Mouse (Mus musculus): Measurements from ENCODE around the gene Ddx41. TPM values are rescaled to one million over a fixed set of nuclear protein-coding genes. Genes with fewer than 3 reads are reported as not detected.
A peak's percentile ranks its signal among the peaks of the same experiment; 100 is the strongest.

Ddx41 gene
- polyA plus RNA-seq, 1 experiment from 2014 or later, result 23.6 TPM

DNA sequence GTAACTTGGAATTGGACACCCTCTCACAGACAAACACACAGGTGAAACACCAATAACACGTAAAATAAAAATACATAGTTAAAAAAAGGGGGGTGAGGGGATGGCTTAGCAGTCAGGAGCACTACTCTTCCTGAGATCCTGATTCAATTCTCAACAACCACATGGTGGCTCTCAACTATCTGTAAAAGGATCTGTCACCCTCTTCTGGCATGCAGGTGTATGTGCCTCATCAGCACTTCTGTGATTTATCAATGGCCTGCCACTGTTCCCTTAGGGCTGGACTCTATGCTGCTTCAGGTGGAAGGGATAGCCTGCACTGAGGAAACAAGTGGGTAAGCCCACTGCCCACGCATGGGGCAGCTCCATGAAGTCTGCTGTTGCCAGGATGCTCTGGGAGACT is 4.5 kb upstream of the Ddx41 start:
- WGBS, result 92% methylated on average over 2 of the region's 2 CpGs
- Histone ChIP-seq H3K9ac (no peak overlapping the region), H3K9me3 (replicated peaks) (no peaks in the 10 kb centered on the region), H3K4me3 (no peak overlapping the region), H3K27ac (no peak overlapping the region), H3K27me3 (no peaks in the 10 kb centered on the region), H3K36me3 (peaks cover 67% of the 10 kb centered on the region), H3K4me1 (replicated peaks) (peaks cover 5% of the 10 kb centered on the region), H3K4me2 (no peak overlapping the region)
- ATAC-seq (replicated peaks; ENCODE audit: insufficient number of reproducible peaks, insufficient read depth, low FRiP score, low read depth), result no peak

DNA sequence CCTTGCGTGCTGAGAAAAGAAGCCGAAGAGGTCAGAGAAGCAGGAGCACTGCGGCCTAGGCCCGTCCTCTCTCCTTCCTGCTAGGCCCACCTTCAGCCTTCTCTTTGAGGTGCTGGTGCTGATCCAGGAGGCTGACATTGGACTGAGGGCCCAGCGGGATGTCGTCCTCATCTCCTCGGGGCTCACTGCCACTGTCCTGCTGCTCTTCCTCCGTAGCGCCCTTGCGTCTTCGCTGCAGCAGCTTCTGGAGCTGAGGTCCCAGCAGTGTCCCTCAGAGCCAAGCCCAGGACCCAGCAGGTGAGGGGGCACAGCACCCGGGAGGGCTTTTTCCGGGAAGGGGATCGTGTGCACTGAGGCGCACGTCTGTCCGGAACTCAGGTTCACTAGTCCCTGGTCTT is 663 bp downstream of the Ddx41 start:
- no peak for ATAC-seq (replicated peaks; ENCODE audit: insufficient number of reproducible peaks, insufficient read depth, low FRiP score, low read depth)
- Histone ChIP-seq H3K4me3 (peak overlapping the region; percentile 84), H3K4me1 (replicated peaks) (peaks cover 15% of the 10 kb centered on the region), H3K9me3 (replicated peaks) (no peaks in the 10 kb centered on the region), H3K9ac (peak overlapping the region; percentile 76), H3K27me3 (no peaks in the 10 kb centered on the region), H3K4me2 (peak overlapping the region; percentile 90), H3K36me3 (peaks cover 57% of the 10 kb centered on the region), H3K27ac (no peak overlapping the region)
- WGBS, result 20% methylated on average over 17 of the region's 17 CpGs

- H3K27ac ChIP-seq, result no peak overlapping the region
- ATAC-seq (replicated peaks; ENCODE audit: insufficient number of reproducible peaks, insufficient read depth, low FRiP score, low read depth), result no peak
- H3K4me1 ChIP-seq (replicated peaks), result peaks cover 15% of the 10 kb centered on the region
- H3K4me3 ChIP-seq, result peak overlapping the region; percentile 84; the same call in 1 of the 2 replicates
- H3K27me3 ChIP-seq, result no peaks in the 10 kb centered on the region
- no peaks in the 10 kb centered on the region for H3K9me3 ChIP-seq (replicated peaks)
- H3K4me2 ChIP-seq, result peak overlapping the region; percentile 90
- 91% methylated on average over 15 of the region's 15 CpGs for WGBS
- peaks cover 56% of the 10 kb centered on the region for H3K36me3 ChIP-seq
- no peak overlapping the region for H3K9ac ChIP-seq
Measured at GRCm38 (mm10) chr13:55535191-55535590, 1.3 kb downstream of the Ddx41 start.

DNA sequence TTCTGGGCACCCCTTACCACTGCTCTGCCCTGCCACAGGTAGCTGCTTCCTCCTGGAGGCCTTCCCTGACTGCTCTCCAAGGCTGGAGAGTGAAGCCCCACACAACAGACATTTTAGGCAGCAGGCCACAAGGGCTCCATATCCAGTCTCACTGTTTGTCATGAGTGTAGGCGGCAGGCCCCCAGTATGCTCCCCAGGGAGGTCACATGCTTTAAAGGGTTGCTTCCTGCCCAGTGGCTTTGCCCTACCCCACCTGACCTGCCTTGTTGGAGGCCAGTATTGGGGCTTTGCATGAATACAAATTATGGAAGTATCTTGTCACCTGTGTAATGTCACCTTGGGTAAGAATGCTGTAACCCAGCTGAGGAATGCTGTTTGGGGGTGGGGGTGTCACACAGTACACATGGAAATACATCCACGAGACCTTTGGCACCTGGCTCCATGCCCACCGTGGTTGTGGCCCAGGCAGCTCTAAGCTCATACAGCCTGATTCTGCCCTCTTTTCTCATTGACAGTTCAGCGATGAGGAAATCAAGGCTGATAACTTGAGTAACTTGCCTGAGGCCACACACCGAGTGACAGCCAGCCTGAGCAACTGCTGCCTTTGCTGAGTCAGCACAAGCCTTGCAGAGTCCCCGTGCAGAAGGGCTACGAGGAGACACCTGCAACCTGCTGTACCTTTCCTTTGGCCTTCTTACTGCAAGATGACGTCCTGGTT is 7.1 kb downstream of the Ddx41 start, which contains the start of gene Dok3:
Gene Dok3 (minus strand): TSS at position 99 of the 718 bp plus-strand sequence.
- peaks cover 45% of the 10 kb centered on the region for H3K36me3 ChIP-seq
- WGBS, result 73% methylated on average over 8 of the region's 8 CpGs
- no peak for ATAC-seq (replicated peaks; ENCODE audit: insufficient number of reproducible peaks, insufficient read depth, low FRiP score, low read depth)
- H3K4me3 ChIP-seq, result no peak within 1 kb of the TSS
- H3K4me2 ChIP-seq, result no peak within 1 kb of the TSS
- no peaks in the 10 kb centered on the region for H3K9me3 ChIP-seq (replicated peaks)
- H3K27me3 ChIP-seq, result no peaks in the 10 kb centered on the region
- 0 out of 2 replicates have a peak, but pooled peaks cover 5% of the 10 kb centered on the region for H3K4me1 ChIP-seq (replicated peaks)
- no peak within 1 kb of the TSS; the same call in 1 of the 2 replicates for H3K27ac ChIP-seq
- H3K9ac ChIP-seq, result no peak within 1 kb of the TSS

DNA sequence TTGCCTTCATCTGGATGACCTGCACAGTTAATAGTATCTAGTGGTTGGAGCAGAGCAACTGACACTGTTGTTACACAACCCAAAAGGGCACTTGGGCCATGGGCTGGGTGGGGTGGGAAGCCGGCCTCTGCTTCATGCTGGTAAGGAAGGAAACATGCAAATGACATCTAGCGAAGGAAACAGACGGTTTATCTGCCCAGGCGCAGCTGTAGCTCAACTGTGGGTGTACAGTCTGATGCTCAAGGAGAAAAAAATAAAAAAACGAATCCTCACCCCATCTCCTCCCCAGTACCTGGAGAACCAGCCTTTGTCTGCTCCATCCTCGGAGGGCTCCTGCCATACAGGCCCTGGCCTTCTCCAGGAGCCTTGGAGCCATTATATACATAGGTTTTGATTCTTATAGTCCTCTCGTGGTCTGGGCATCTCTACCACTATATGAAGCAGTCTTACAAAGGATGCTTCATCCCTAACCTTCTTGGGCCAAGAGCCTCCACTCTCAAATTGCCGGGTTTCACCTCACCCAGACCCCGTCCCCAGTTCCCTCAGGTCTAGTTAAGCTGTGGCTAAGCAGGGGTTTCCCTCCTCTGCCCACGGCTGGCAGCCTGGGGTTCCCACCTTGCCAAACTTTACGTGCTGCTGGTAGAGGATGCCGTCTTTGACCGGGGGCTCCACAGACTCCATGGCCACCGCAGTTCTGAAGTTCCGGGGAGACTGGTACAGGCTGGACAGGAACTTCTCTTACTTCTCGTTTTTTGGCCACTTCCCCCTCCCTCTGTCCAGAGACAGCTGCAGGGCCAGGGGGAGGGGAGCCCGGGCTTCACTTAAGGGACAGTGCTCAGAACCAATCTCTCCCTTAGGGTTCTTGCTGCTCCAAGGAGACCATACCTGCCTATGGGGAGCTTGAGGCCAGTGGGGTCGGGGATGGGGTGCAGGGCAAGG is 8.4 kb downstream of the Ddx41 start:
- Histone ChIP-seq H3K4me3 (no peak overlapping the region), H3K9me3 (replicated peaks) (no peaks in the 10 kb centered on the region), H3K4me1 (replicated peaks) (peaks cover 8% of the 10 kb centered on the region; the same call in 1 of the 2 replicates), H3K36me3 (peaks cover 34% of the 10 kb centered on the region), H3K27me3 (no peaks in the 10 kb centered on the region), H3K9ac (no peak overlapping the region), H3K27ac (no peak overlapping the region; the same call in 1 of the 2 replicates), H3K4me2 (no peak overlapping the region)
- 69% methylated on average over 18 of the region's 18 CpGs for WGBS
- ATAC-seq (replicated peaks; ENCODE audit: insufficient number of reproducible peaks, insufficient read depth, low FRiP score, low read depth), result no peak

DNA sequence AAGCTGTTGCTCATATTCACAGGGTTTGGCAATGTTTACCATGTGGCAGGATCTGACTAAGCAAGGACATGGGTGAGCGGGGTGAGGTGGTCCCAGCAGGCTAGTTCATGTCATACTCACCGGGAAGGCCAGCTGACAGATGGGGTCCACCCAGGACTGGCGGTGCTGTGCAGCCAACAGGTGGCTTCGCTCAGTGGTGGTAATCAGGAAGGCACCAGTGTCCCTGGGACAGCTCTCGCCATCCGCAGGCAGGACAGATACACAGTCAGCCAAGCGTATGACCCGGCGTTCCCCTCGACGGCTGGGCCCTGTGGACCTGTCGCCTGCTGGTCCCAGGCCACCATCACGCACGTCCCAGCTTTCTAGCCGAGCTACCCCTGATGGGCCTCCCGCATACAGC is 9.2 kb downstream of the Ddx41 start:
- H3K27me3 ChIP-seq, result no peaks in the 10 kb centered on the region
- H3K4me1 ChIP-seq (replicated peaks), result peaks cover 13% of the 10 kb centered on the region; the same call in 1 of the 2 replicates
- no peak overlapping the region for H3K27ac ChIP-seq
- no peak for ATAC-seq (replicated peaks; ENCODE audit: insufficient number of reproducible peaks, insufficient read depth, low FRiP score, low read depth)
- no peak overlapping the region for H3K4me3 ChIP-seq
- no peaks in the 10 kb centered on the region for H3K9me3 ChIP-seq (replicated peaks)
- H3K4me2 ChIP-seq, result no peak overlapping the region
- H3K9ac ChIP-seq, result no peak overlapping the region
- 78% methylated on average over 16 of the region's 16 CpGs for WGBS
- peaks cover 28% of the 10 kb centered on the region for H3K36me3 ChIP-seq

GRCm38 (mm10) chr13:55525733-55526553 is 10.5 kb downstream of the Ddx41 start:
- Histone ChIP-seq H3K27me3 (0 out of 2 replicates have a peak, but pooled peaks cover 1% of the 10 kb centered on the region), H3K9ac (no peak overlapping the region), H3K4me2 (no peak overlapping the region), H3K27ac (no peak overlapping the region), H3K9me3 (replicated peaks) (no peaks in the 10 kb centered on the region), H3K4me1 (replicated peaks) (peaks cover 13% of the 10 kb centered on the region; the same call in 1 of the 2 replicates), H3K4me3 (no peak overlapping the region), H3K36me3 (peaks cover 15% of the 10 kb centered on the region; the same call in 1 of the 2 replicates)
- ATAC-seq (replicated peaks; ENCODE audit: insufficient number of reproducible peaks, insufficient read depth, low FRiP score, low read depth), result no peak
- WGBS, result 77% methylated on average over 16 of the region's 16 CpGs

GRCm38 (mm10) chr13:55523951-55524600 is 12.4 kb downstream of the Ddx41 start:
- Histone ChIP-seq H3K9ac (no peak overlapping the region), H3K4me3 (no peak overlapping the region), H3K27ac (peak overlapping the region; percentile 72), H3K27me3 (peaks cover 4% of the 10 kb centered on the region; the same call in 1 of the 2 replicates), H3K9me3 (replicated peaks) (no peaks in the 10 kb centered on the region), H3K36me3 (no peaks in the 10 kb centered on the region), H3K4me1 (replicated peaks) (peaks cover 8% of the 10 kb centered on the region; the same call in 1 of the 2 replicates), H3K4me2 (no peak overlapping the region)
- no peak for ATAC-seq (replicated peaks; ENCODE audit: insufficient number of reproducible peaks, insufficient read depth, low FRiP score, low read depth)
- WGBS, result 89% methylated on average over 23 of the region's 23 CpGs

DNA sequence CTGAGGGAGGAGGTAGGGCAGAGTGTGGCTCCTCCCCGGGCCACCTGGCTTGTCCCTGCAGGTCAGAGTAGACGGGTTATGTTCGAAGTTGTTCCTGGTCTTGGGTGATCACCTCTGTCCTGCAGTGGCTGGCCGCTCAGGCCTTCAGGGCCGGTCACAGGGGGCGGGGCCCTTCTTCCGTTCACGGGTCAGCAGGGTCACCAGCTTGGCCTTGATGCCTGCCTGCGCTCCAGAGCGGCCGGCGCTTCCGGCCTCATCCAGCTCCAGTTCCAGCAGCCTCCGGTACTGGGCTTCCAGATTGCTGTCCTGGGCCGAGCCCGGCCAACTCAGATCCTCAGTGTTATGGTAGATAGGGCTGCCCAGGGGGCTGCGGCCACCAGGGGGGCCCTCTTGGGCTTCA is 13.2 kb downstream of the Ddx41 start:
- 54% methylated on average over 17 of the region's 17 CpGs for WGBS

DNA sequence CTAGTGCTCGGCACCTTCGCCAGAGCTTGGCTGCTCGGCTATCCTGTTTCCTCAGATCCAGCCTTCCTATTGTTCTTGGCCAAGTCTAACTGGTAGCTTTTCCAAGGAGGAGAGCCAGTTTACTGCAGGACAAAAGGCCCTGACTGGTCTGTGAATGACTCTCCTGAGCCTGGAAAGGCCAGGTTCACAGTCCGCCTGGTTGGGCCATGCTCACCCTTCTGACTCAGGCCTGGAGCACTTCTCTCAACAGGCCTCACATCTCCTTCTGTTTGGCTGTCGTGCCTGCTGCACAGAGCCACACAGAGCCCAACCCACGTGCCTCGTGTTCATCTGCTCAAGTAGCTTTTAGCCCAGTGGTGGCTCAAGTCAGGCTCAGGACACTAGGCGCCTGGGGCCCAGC is 13.7 kb downstream of the Ddx41 start:
- Histone ChIP-seq H3K4me2 (no peak overlapping the region), H3K27me3 (peaks cover 5% of the 10 kb centered on the region; the same call in 1 of the 2 replicates), H3K36me3 (no peaks in the 10 kb centered on the region), H3K4me1 (replicated peaks) (peaks cover 8% of the 10 kb centered on the region; the same call in 1 of the 2 replicates), H3K9ac (no peak overlapping the region), H3K27ac (peak overlapping the region; percentile 72), H3K9me3 (replicated peaks) (no peaks in the 10 kb centered on the region), H3K4me3 (no peak overlapping the region)
- WGBS, result 57% methylated on average over 8 of the region's 8 CpGs
- peak; percentile 40 for ATAC-seq (replicated peaks; ENCODE audit: insufficient number of reproducible peaks, insufficient read depth, low FRiP score, low read depth)

More for the DNA sequence above, 13.2 kb downstream of the Ddx41 start:
- H3K36me3 ChIP-seq, result no peaks in the 10 kb centered on the region
- ATAC-seq (replicated peaks; ENCODE audit: insufficient number of reproducible peaks, insufficient read depth, low FRiP score, low read depth), result peak; percentile 62
- H3K9me3 ChIP-seq (replicated peaks), result no peaks in the 10 kb centered on the region
- peaks cover 4% of the 10 kb centered on the region; the same call in 1 of the 2 replicates for H3K27me3 ChIP-seq
- H3K4me1 ChIP-seq (replicated peaks), result peaks cover 8% of the 10 kb centered on the region; the same call in 1 of the 2 replicates
- no peak overlapping the region for H3K9ac ChIP-seq
- peak overlapping the region; percentile 72 for H3K27ac ChIP-seq
- no peak overlapping the region for H3K4me3 ChIP-seq
- no peak overlapping the region for H3K4me2 ChIP-seq
